Mouse (Mus musculus): Measurements from ENCODE around the gene Tmem254a.
"Not testable (repeated sequence)": the region's sequence is repeated elsewhere in the genome, so short reads cannot be mapped to it uniquely, and the experiment has no call there.

- not testable (repeated sequence) for TF ChIP-seq POLR2A (IDR thresholded peaks at IDR 0.05; ENCODE audit: low read depth, low read length); CTCF (IDR thresholded peaks at IDR 0.05; ENCODE audit: extremely low read depth, insufficient read length, insufficient replicate concordance, low read depth, low read length)
These were observed 18.5 kb downstream of the Tmem254a start for GRCm38 (mm10) chr14:25908976-25909375.
